In the genomic region with DNA sequence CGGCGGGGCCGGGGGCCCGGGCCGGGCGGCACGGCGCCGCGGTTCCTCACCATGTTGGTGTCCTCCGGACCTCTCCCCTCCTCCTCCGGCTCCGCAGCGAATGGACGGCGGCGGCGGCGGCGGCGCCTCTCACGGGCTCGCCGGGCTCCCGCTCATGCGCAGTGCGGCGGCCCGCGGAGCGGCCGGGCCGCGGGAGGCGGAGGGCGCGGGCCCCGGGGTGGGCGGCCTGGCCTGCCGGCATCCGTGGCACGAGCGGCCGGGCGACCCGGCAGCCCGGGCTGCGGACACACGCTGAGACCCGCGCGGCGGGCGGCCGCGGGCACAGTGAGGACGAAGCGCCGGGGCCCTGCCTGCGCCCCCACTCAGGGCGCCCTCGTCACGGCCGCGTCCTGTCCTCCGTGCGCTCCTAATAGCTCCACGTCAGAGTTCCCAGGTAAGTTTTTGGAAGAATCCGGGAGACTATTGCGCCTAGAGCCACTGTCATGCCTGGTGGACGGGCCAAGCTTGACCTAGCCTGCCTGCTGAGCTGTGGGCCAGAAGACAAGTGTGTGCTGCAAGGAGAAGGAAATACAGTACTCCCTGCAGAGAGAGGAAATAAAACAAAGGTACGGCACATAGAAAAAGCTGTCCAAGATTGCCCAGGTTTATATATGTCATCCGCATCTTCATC, we compare ENCODE assay signal across 8 mouse cellular contexts. TPM values are rescaled to one million over a fixed set of nuclear protein-coding genes. Genes with fewer than 3 reads are reported as not detected.
DNase-seq lines count a peak whose midpoint lies in the region; ATAC-seq lines count a peak whose summit lies in the region.

No protein-coding gene starts in this region.

- H3K27ac ChIP-seq in hindbrain, embryonic 12.5 days, result peak overlapping the region; percentile 93

- peak; percentile 96 for ATAC-seq in hindbrain, embryonic 12.5 days (ENCODE audit: low FRiP score)

- under 1% methylated on average over 37 of the region's 73 CpGs for WGBS in hindbrain, embryonic 12.5 days

- no peaks in the 10 kb centered on the region for H3K9me3 ChIP-seq in hindbrain, embryonic 12.5 days (replicated peaks)

- no peaks in the 10 kb centered on the region for H3K36me3 ChIP-seq in hindbrain, embryonic 12.5 days

- H3K4me2 ChIP-seq in hindbrain, embryonic 12.5 days (replicated peaks), result peak overlapping the region; percentile 78

- H3K4me1 ChIP-seq in hindbrain, embryonic 12.5 days, result peaks cover 20% of the 10 kb centered on the region

- peak overlapping the region; percentile 91 for H3K4me3 ChIP-seq in hindbrain, embryonic 12.5 days

- DNase-seq in MN1 (ENCODE audit: low spot score), result peak; percentile 91
- peak; percentile 87 for DNase-seq in cerebellum, adult 9-11 months
- DNase-seq in frontal cortex, postnatal 14 days (ENCODE audit: low spot score in 2 of 2), result peak; percentile 32 to 69
- DNase-seq in layer of hippocampus, postnatal 36 days, result peak; percentile 75 to 81
- DNase-seq in lung, postnatal 25 days (ENCODE audit: low spot score), result peak; percentile 82
- peak; percentile 86 for DNase-seq in ovary, postnatal 36 days (ENCODE audit: low spot score)
- DNase-seq in thymus, postnatal 14 days, result peak; percentile 85

- peak overlapping the region; percentile 99 for H3K9ac ChIP-seq in hindbrain, embryonic 12.5 days

- no peaks in the 10 kb centered on the region for H3K27me3 ChIP-seq in hindbrain, embryonic 12.5 days

RNA-seq across cellular contexts. Expression of gene Dcun1d1, which starts 4.4 kb away (rescaled TPM):
- 95.3 and 95.4 TPM in 2 replicates for polyA plus RNA-seq in hindbrain, embryonic 12.5 days (2016; fragmentation: Nextera tagmentation; extraction: Ambion mirVana)
- 10 to 100 TPM; 66.5 to 68.4 TPM for total RNA-seq in layer of hippocampus, postnatal 36 days (2021)

Comparison
In these comparisons a context has a peak if more than half of its experiments do, and no peak if none do; other contexts are left out.
1. Peak in every context shown above with its lines: DNase-seq, ATAC-seq, H3K4me3 ChIP-seq and H3K27ac ChIP-seq.